Comparison of ENCODE assay signal across 8 mouse cellular contexts in genomic region chr4:57294971-57295656, GRCm38 (mm10). TPM values are rescaled to one million over a fixed set of nuclear protein-coding genes. Genes with fewer than 3 reads are reported as not detected.
DNase-seq lines count a peak whose midpoint lies in the region; ATAC-seq and TF ChIP-seq lines count a peak whose summit lies in the region.

No protein-coding gene starts in this region.

- H3K9me3 ChIP-seq in heart, embryonic 12.5 days (replicated peaks): no peaks in the 10 kb centered on the region
- H3K9me3 ChIP-seq in liver, embryonic 16.5 days (replicated peaks; ENCODE audit: control insufficient read depth, low read length): no peaks in the 10 kb centered on the region
- no peaks in the 10 kb centered on the region for H3K9me3 ChIP-seq in stomach, postnatal 0 days (ENCODE audit: control insufficient read depth, low read length)

- TF ChIP-seq CTCF in stomach, postnatal 0 days (IDR thresholded peaks at IDR 0.05; ENCODE audit: low read depth): no peak

- H3K36me3 ChIP-seq in heart, embryonic 12.5 days: no peaks in the 10 kb centered on the region
- H3K36me3 ChIP-seq in liver, embryonic 16.5 days (ENCODE audit: control insufficient read depth, insufficient read depth): no peaks in the 10 kb centered on the region
- no peaks in the 10 kb centered on the region for H3K36me3 ChIP-seq in stomach, postnatal 0 days (ENCODE audit: control insufficient read depth, insufficient read depth, low read length)

- 0 out of 2 replicates have a peak, but pooled peaks have one; percentile 44 for ATAC-seq in heart, embryonic 12.5 days (ENCODE audit: insufficient number of reproducible peaks, low FRiP score)
- ATAC-seq in liver, embryonic 16.5 days (ENCODE audit: low read depth): peak; percentile 55; the same call in 1 of the 2 replicates
- peak; percentile 89 for ATAC-seq in stomach, postnatal 0 days (ENCODE audit: low FRiP score, low TSS enrichment)

- TF ChIP-seq EP300 in stomach, postnatal 0 days (optimal IDR thresholded peaks at IDR 0.05): no peak

- WGBS in heart, embryonic 12.5 days: 42% methylated on average over 9 of the region's 9 CpGs
- 48% methylated on average over 9 of the region's 9 CpGs for WGBS in liver, embryonic 16.5 days (ENCODE audit: insufficient replicate concordance)
- WGBS in stomach, postnatal 0 days: 23% methylated on average over 9 of the region's 9 CpGs

- no peak overlapping the region for H3K27ac ChIP-seq in heart, embryonic 12.5 days (ENCODE audit: poor library complexity, severe bottlenecking)
- no peak overlapping the region for H3K27ac ChIP-seq in liver, embryonic 16.5 days (ENCODE audit: low read length)
- H3K27ac ChIP-seq in stomach, postnatal 0 days (replicated peaks): peak overlapping the region; percentile 76

- intact Hi-C loops in left cerebral cortex, postnatal 4 days (cut with DNase I): no loop called here
- intact Hi-C loops in left cerebral cortex, postnatal 25 days (cut with DNase I): no loop called here

- peaks cover 20% of the 10 kb centered on the region for H3K27me3 ChIP-seq in heart, embryonic 12.5 days (replicated peaks)
- H3K27me3 ChIP-seq in liver, embryonic 16.5 days (ENCODE audit: control insufficient read depth, insufficient read depth, low read depth, low read length): peaks cover 18% of the 10 kb centered on the region
- no peaks in the 10 kb centered on the region for H3K27me3 ChIP-seq in stomach, postnatal 0 days (ENCODE audit: control insufficient read depth, insufficient read depth, low read length)

- H3K9ac ChIP-seq in heart, embryonic 12.5 days: no peak overlapping the region
- H3K9ac ChIP-seq in liver, embryonic 16.5 days (ENCODE audit: low read depth, low read length): no peak overlapping the region
- peak overlapping the region; percentile 24; the same call in 1 of the 2 replicates for H3K9ac ChIP-seq in stomach, postnatal 0 days (ENCODE audit: low read length)

- peaks cover 25% of the 10 kb centered on the region for H3K4me1 ChIP-seq in heart, embryonic 12.5 days (replicated peaks)
- H3K4me1 ChIP-seq in liver, embryonic 16.5 days (ENCODE audit: control insufficient read depth, low read depth, low read length): peaks cover 5% of the 10 kb centered on the region
- peaks cover 7% of the 10 kb centered on the region; the same call in 1 of the 2 replicates for H3K4me1 ChIP-seq in stomach, postnatal 0 days (replicated peaks; ENCODE audit: control insufficient read depth, insufficient read depth)

- no peak overlapping the region for H3K4me2 ChIP-seq in heart, embryonic 12.5 days
- no peak overlapping the region for H3K4me2 ChIP-seq in liver, embryonic 16.5 days (ENCODE audit: low read depth, low read length)
- no peak overlapping the region for H3K4me2 ChIP-seq in stomach, postnatal 0 days (replicated peaks; ENCODE audit: low read depth)

- peak; percentile 93 for DNase-seq in left cerebral cortex, postnatal 4 days
- no peak for DNase-seq in left cerebral cortex, postnatal 25 days (ENCODE audit: low spot score in 2 of 2)
- peak; percentile 80 to 83 for DNase-seq in cerebellum, adult 18-20 months
- DNase-seq in stomach, postnatal 0 days (ENCODE audit: low spot score): peak; percentile 82
- DNase-seq in thymus, postnatal 0 days (ENCODE audit: low spot score): no peak
- no peak for DNase-seq in left cerebral cortex, adult 18-20 months (ENCODE audit: low spot score in 2 of 2)

- no peak overlapping the region for H3K4me3 ChIP-seq in heart, embryonic 12.5 days
- H3K4me3 ChIP-seq in liver, embryonic 16.5 days (ENCODE audit: low read depth, low read length): no peak overlapping the region
- no peak overlapping the region for H3K4me3 ChIP-seq in stomach, postnatal 0 days (ENCODE audit: low read depth, low read length)

RNA-seq across cellular contexts. Expression of gene Ptpn3, which starts 6.5 kb away (rescaled TPM):
- 10 to 100 TPM in 1 of 2 experiments, 1 to 10 TPM in 1; 9.6 to 12.1 TPM for total RNA-seq in left cerebral cortex, postnatal 4 days (2021)
- 10 to 100 TPM; 59.8 to 68.8 TPM for total RNA-seq in left cerebral cortex, postnatal 25 days (2021)
- 1.4 and 1.7 TPM in 2 replicates for polyA plus RNA-seq in heart, embryonic 12.5 days (2016; fragmentation: Nextera tagmentation; extraction: Ambion mirVana)
- polyA plus RNA-seq in liver, embryonic 16.5 days (2015; fragmentation: Nextera tagmentation; extraction: Ambion mirVana): 1.0 and 1.1 TPM in 2 replicates
- polyA plus RNA-seq in stomach, postnatal 0 days (2015; fragmentation: Nextera tagmentation; extraction: Ambion mirVana): 4.3 and 5.2 TPM in 2 replicates
- 2.4 and 2.6 TPM in 2 replicates for polyA plus RNA-seq in thymus, postnatal 0 days (2015; fragmentation: Nextera tagmentation; extraction: Ambion mirVana)
- 10 to 100 TPM; 64.4 to 73.1 TPM for total RNA-seq in left cerebral cortex, adult 18-20 months (2021)

Comparison
In these comparisons a context has a peak if more than half of its experiments do, and no peak if none do; other contexts are left out.
1. DNase-seq: peak in left cerebral cortex, postnatal 4 days (single experiment), cerebellum, adult 18-20 months (2 of 2) and stomach, postnatal 0 days (single experiment); none in left cerebral cortex, postnatal 25 days (0 of 2), thymus, postnatal 0 days (single experiment) and left cerebral cortex, adult 18-20 months (0 of 2).
2. Peak in every context shown above with its lines, with median percentiles within 50 percentile points of each other: ATAC-seq.